Mouse (Mus musculus): ENCODE data around the gene Syvn1. TPM values are rescaled to one million over a fixed set of nuclear protein-coding genes. Genes with fewer than 3 reads are reported as not detected.

Syvn1 gene
- polyA plus RNA-seq, 1 experiment from 2014 or later: 25.0 TPM

DNA sequence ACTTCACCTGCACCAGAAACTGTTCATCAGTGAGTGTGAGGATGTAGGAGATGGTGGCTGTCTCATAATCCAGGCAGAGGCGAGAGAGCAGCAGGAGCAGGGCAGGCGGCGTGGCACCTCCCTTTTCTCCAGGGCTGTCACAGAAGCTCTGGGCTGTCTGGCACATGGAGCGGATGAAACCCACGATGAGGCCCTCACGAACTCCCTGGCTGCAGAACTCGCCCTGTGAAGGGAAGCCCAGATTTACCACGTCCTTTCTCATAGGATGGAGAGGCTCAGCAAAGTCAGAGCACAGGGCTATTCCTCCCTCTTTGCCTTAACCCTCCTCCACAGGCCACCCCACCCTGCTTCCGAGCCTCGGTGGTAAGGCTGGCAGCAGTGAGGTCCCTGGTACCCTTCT, 23.5 kb downstream of the Syvn1 start:
- ATAC-seq (replicated peaks; ENCODE audit: low FRiP score, low read depth) (no peak), DNase-seq (ENCODE audit: low spot score) (no peak)
- Histone ChIP-seq H3K9ac (ENCODE audit: low read depth, low read length) (no peak overlapping the region), H3K4me2 (ENCODE audit: low read length) (no peak overlapping the region), H3K4me3 (replicated peaks; ENCODE audit: low read depth, low read length) (no peak overlapping the region), H3K27ac (no peak overlapping the region), H3K27me3 (ENCODE audit: insufficient read depth, low read length) (no peaks in the 10 kb centered on the region), H3K36me3 (ENCODE audit: insufficient read depth, low read length) (peaks cover 28% of the 10 kb centered on the region), H3K4me1 (replicated peaks; ENCODE audit: insufficient read depth, low read length) (peaks cover 13% of the 10 kb centered on the region; the same call in 1 of the 2 replicates), H3K9me3 (replicated peaks; ENCODE audit: low read length) (no peaks in the 10 kb centered on the region)
- TF ChIP-seq CTCF (IDR thresholded peaks at IDR 0.05; ENCODE audit: low read depth): no peak
- 93% methylated on average over 10 of the region's 10 CpGs for WGBS

GRCm38 (mm10) chr19:6070571-6071250, 24.3 kb downstream of the Syvn1 start:
- ATAC-seq (replicated peaks; ENCODE audit: low FRiP score, low read depth) (no peak), DNase-seq (ENCODE audit: low spot score) (no peak)
- Histone ChIP-seq H3K4me1 (replicated peaks; ENCODE audit: insufficient read depth, low read length) (peaks cover 13% of the 10 kb centered on the region; the same call in 1 of the 2 replicates), H3K9ac (ENCODE audit: low read depth, low read length) (no peak overlapping the region), H3K9me3 (replicated peaks; ENCODE audit: low read length) (no peaks in the 10 kb centered on the region), H3K4me3 (replicated peaks; ENCODE audit: low read depth, low read length) (no peak overlapping the region), H3K27me3 (ENCODE audit: insufficient read depth, low read length) (no peaks in the 10 kb centered on the region), H3K27ac (no peak overlapping the region), H3K4me2 (ENCODE audit: low read length) (no peak overlapping the region), H3K36me3 (ENCODE audit: insufficient read depth, low read length) (peaks cover 28% of the 10 kb centered on the region)
- no peak for TF ChIP-seq CTCF (IDR thresholded peaks at IDR 0.05; ENCODE audit: low read depth)
- 93% methylated on average over 31 of the region's 31 CpGs for WGBS

DNA sequence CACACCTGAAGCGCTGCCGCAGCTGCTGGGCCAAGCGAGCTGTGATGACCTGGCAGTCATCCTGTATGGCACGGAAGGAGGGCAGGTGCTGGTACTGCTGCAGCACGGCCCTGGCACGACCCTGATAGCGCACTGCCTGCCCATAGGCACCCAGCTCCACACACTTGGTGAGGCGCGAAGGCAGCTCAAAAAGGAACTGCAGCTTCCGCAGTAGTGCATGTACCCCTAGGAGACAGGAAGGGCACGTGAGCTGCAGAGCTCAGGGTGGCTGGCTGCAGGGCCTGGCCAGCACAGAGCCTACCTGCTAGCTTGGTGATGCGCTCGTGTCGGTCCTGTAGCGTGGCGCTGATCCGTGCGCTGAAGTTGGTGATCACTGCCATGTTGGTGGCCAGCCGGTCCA, 24.9 kb downstream of the Syvn1 start:
- H3K27ac ChIP-seq: no peak overlapping the region
- no peak overlapping the region for H3K9ac ChIP-seq (ENCODE audit: low read depth, low read length)
- no peak overlapping the region for H3K4me3 ChIP-seq (replicated peaks; ENCODE audit: low read depth, low read length)
- no peak for ATAC-seq (replicated peaks; ENCODE audit: low FRiP score, low read depth)
- peaks cover 28% of the 10 kb centered on the region for H3K36me3 ChIP-seq (ENCODE audit: insufficient read depth, low read length)
- 97% methylated on average over 19 of the region's 19 CpGs for WGBS
- TF ChIP-seq CTCF (IDR thresholded peaks at IDR 0.05; ENCODE audit: low read depth): no peak
- H3K27me3 ChIP-seq (ENCODE audit: insufficient read depth, low read length): no peaks in the 10 kb centered on the region
- no peak for DNase-seq (ENCODE audit: low spot score)
- H3K4me2 ChIP-seq (ENCODE audit: low read length): no peak overlapping the region
- H3K4me1 ChIP-seq (replicated peaks; ENCODE audit: insufficient read depth, low read length): peaks cover 16% of the 10 kb centered on the region
- no peaks in the 10 kb centered on the region for H3K9me3 ChIP-seq (replicated peaks; ENCODE audit: low read length)

DNA sequence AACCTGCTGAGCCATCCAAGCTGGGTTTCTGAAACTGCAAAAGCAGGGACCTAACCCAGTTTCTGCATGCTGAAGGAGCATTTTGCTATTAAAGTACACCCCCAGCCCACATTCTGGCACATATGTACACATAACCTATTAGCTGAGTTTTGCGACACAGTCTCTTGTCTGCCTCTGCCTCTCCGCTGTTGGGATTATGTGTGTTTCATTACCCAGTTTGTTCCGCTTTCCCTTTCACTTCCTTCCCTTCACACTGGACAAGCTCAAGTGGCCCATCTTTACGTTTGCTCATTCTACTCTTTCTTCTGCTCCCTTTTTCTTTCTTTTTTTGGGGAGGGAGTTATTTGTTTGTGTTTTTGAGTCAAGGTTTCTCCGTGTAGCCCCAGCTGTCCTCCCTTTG, 27.5 kb downstream of the Syvn1 start:
- DNase-seq (ENCODE audit: low spot score) (no peak), ATAC-seq (replicated peaks; ENCODE audit: low FRiP score, low read depth) (no peak)
- Histone ChIP-seq H3K27me3 (ENCODE audit: insufficient read depth, low read length) (no peaks in the 10 kb centered on the region), H3K9me3 (replicated peaks; ENCODE audit: low read length) (no peaks in the 10 kb centered on the region), H3K4me1 (replicated peaks; ENCODE audit: insufficient read depth, low read length) (peaks cover 9% of the 10 kb centered on the region), H3K9ac (ENCODE audit: low read depth, low read length) (no peak overlapping the region), H3K4me3 (replicated peaks; ENCODE audit: low read depth, low read length) (no peak overlapping the region), H3K4me2 (ENCODE audit: low read length) (no peak overlapping the region), H3K27ac (no peak overlapping the region), H3K36me3 (ENCODE audit: insufficient read depth, low read length) (peaks cover 28% of the 10 kb centered on the region)
- 86% methylated on average over 5 of the region's 5 CpGs for WGBS
- no peak for TF ChIP-seq CTCF (IDR thresholded peaks at IDR 0.05; ENCODE audit: low read depth)

DNA sequence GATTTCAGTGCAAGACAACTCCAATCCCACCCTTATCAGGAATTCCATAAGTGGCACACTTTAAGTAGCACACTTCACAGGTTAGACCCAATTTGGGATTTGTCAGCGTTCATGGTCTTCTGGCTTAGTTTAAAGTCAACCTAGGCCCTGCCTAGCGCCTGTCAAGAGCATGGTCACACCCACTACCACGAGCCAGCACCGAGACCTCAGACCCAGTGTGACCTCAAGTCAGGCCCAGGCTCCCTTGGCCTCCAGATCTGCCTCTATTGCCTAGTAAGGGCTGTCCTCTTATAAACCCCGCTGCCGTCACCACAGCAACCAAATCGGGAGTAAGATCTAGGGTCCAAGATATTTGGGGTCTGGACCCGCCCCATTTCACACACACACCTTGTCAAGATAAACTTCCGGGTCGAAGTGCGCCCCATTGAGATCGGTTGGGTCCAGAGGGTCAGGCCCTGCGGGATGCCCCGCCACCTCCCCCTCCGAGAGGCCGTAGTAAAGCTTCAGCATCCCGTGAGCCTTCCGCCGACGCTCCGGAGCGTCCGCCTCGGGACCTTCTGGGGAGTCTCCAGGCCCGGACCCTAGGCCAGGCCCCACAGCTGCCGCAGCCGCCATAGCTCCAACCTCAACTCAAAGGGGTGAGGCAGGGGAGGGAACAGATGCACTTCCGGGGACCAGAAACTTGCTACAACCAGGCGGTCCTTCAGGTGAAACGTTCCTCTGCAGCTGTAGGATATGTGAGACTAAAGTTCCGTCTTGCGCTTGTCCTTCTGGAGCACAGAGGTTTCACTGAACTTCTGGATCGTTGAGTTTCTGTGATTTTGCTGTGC, 30.4 kb downstream of the Syvn1 start, which contains the start of gene Vps51:
TSS of gene Vps51 (minus strand) at position 668 of the 830 bp plus-strand sequence.
- peak within 1 kb of the TSS; percentile 85 for H3K27ac ChIP-seq
- H3K27me3 ChIP-seq (ENCODE audit: insufficient read depth, low read length): no peaks in the 10 kb centered on the region
- under 1% methylated on average over 33 of the region's 33 CpGs for WGBS
- H3K9ac ChIP-seq (ENCODE audit: low read depth, low read length): peak within 1 kb of the TSS; percentile 83
- DNase-seq (ENCODE audit: low spot score) (peak; percentile 97), ATAC-seq (replicated peaks; ENCODE audit: low FRiP score, low read depth) (peak; percentile 83)
- peaks cover 28% of the 10 kb centered on the region for H3K36me3 ChIP-seq (ENCODE audit: insufficient read depth, low read length)
- no peaks in the 10 kb centered on the region for H3K9me3 ChIP-seq (replicated peaks; ENCODE audit: low read length)
- H3K4me3 ChIP-seq (replicated peaks; ENCODE audit: low read depth, low read length): peak within 1 kb of the TSS; percentile 89
- no peak for TF ChIP-seq CTCF (IDR thresholded peaks at IDR 0.05; ENCODE audit: low read depth)
- peak within 1 kb of the TSS; percentile 91 for H3K4me2 ChIP-seq (ENCODE audit: low read length)
- H3K4me1 ChIP-seq (replicated peaks; ENCODE audit: insufficient read depth, low read length): peaks cover 9% of the 10 kb centered on the region

DNA sequence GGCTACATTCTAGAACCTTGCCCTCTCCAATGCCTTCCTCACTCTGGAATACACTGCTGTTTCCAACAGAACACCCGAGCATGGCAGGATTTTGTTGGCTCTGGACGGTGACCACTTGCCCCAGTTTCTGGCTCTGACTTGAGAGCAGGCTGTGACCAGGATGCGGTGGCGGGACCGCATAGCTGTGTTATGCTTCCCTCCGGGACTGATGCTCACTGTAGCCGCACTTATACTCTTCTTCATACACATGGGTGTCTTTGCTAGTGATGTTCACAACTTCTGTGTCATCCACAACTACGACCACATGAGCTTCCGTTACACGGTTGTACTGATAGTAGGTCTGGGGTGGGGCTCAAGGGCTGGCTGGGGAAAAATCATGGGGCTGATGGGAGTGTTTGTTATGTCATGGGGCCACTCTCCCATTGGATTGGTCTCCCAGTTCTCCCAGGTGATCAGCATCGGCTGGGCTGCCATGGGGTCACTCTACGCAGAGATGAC, 33.7 kb downstream of the Syvn1 start, which contains the start of gene Tmem262:
TSS of gene Tmem262 (plus strand) at position 51 of the 498 bp plus-strand sequence.
- Histone ChIP-seq H3K9ac (ENCODE audit: low read depth, low read length) (no peak within 1 kb of the TSS), H3K4me3 (replicated peaks; ENCODE audit: low read depth, low read length) (no peak within 1 kb of the TSS), H3K36me3 (ENCODE audit: insufficient read depth, low read length) (peaks cover 28% of the 10 kb centered on the region), H3K4me2 (ENCODE audit: low read length) (no peak within 1 kb of the TSS), H3K27ac (no peak within 1 kb of the TSS), H3K27me3 (ENCODE audit: insufficient read depth, low read length) (no peaks in the 10 kb centered on the region), H3K9me3 (replicated peaks; ENCODE audit: low read length) (no peaks in the 10 kb centered on the region), H3K4me1 (replicated peaks; ENCODE audit: insufficient read depth, low read length) (peaks cover 15% of the 10 kb centered on the region)
- ATAC-seq (replicated peaks; ENCODE audit: low FRiP score, low read depth) (no peak), DNase-seq (ENCODE audit: low spot score) (no peak)
- no peak for TF ChIP-seq CTCF (IDR thresholded peaks at IDR 0.05; ENCODE audit: low read depth)
- 96% methylated on average over 12 of the region's 12 CpGs for WGBS
